ENCODE assay signal across 21 mouse cellular contexts in genomic region chr9:47441155-47441554, GRCm38 (mm10).
"Had no signal": no experiment of that assay in that cellular context is flagged by ENCODE, and none has a peak within 500 bp of the region (broad histone marks: within the 10 kb centered on the region; RNA-seq: fewer than 3 reads in every experiment).

No protein-coding gene starts in this region.

- DNase-seq: cerebellum, adult 2 months; cerebellum, adult 8-10 months; cerebellum, adult 9-10 months; cerebellum, adult 9-11 months; embryo, embryonic 11 days; forebrain, postnatal 0 days; gastrocnemius, adult 2 months; gastrocnemius, postnatal 25 days; gastrocnemius, postnatal 36 days; heart, adult 18-20 months; heart, adult 2 months had no signal

- H3K36me3 ChIP-seq: embryonic facial prominence, embryonic 10.5 days; embryonic facial prominence, embryonic 12.5 days; embryonic facial prominence, embryonic 13.5 days; embryonic facial prominence, embryonic 15.5 days; forebrain, embryonic 10.5 days; forebrain, embryonic 12.5 days; forebrain, embryonic 15.5 days had no signal

- H3K27me3 ChIP-seq: forebrain, embryonic 15.5 days had no signal

- H3K27ac ChIP-seq: embryonic facial prominence, embryonic 12.5 days; embryonic facial prominence, embryonic 13.5 days; embryonic facial prominence, embryonic 15.5 days; forebrain, embryonic 12.5 days; forebrain, embryonic 13.5 days; forebrain, embryonic 15.5 days; gastrocnemius, adult 2 months; heart, adult 2 months had no signal

- ATAC-seq: forebrain, embryonic 13.5 days; forebrain, embryonic 14.5 days; forebrain, embryonic 15.5 days; forebrain, postnatal 0 days had no signal

- H3K4me2 ChIP-seq: forebrain, embryonic 15.5 days had no signal

- H3K4me3 ChIP-seq: embryonic facial prominence, embryonic 10.5 days; embryonic facial prominence, embryonic 12.5 days; embryonic facial prominence, embryonic 13.5 days; embryonic facial prominence, embryonic 15.5 days; erythroblast, embryonic 14.5 days; forebrain, embryonic 12.5 days; forebrain, embryonic 13.5 days; forebrain, embryonic 15.5 days; gastrocnemius, adult 2 months; heart, adult 2 months had no signal

- H3K9me3 ChIP-seq: embryonic facial prominence, embryonic 10.5 days; embryonic facial prominence, embryonic 12.5 days; embryonic facial prominence, embryonic 13.5 days; embryonic facial prominence, embryonic 15.5 days; forebrain, embryonic 10.5 days; forebrain, embryonic 12.5 days; forebrain, embryonic 13.5 days; forebrain, embryonic 15.5 days had no signal

- H3K9ac ChIP-seq: embryonic facial prominence, embryonic 12.5 days; embryonic facial prominence, embryonic 13.5 days; embryonic facial prominence, embryonic 15.5 days; forebrain, embryonic 12.5 days; forebrain, embryonic 13.5 days; forebrain, embryonic 15.5 days; forebrain, postnatal 0 days had no signal
